Mouse (Mus musculus) lung, postnatal 0 days (tissue): Measurements from ENCODE around the gene Fgfr4. TPM values are rescaled to one million over a fixed set of nuclear protein-coding genes. Genes with fewer than 3 reads are reported as not detected.

ENCODE experiments used
- ATAC-seq: fragments of 200-750 bp; cut with Nextera tagmentation; 2 replicates; pipeline ENCODE4 v1.8.0; 2017; ENCODE audit warnings: moderate library complexity
- DNase-seq: peaks from one replicate; pipeline ENCODE4 v3.0.0-alpha.2; 2016; ENCODE audit warnings: low spot score
- H3K27ac ChIP-seq: fragments of 300-500 bp; sonication (generic); 2 replicates; pipeline ENCODE4 v1.5.1; 2014; ENCODE audit warnings: antibody characterized with exemption, mild to moderate bottlenecking, low read length, mixed read lengths
- H3K27me3 ChIP-seq: fragments of 300-500 bp; sonication (generic); replicated peaks from 2 replicates; pipeline ENCODE4 v1.6.1; 2014; ENCODE audit warnings: low read length, mixed read lengths; ENCODE audit not compliant: insufficient read depth
- H3K36me3 ChIP-seq: fragments of 300-500 bp; sonication (generic); 2 replicates; pipeline ENCODE4 v1.6.1; 2014; ENCODE audit warnings: low read length, mixed read lengths; ENCODE audit not compliant: insufficient read depth
- H3K4me1 ChIP-seq: fragments of 300-500 bp; sonication (generic); 2 replicates; pipeline ENCODE4 v1.6.1; 2014; ENCODE audit warnings: antibody characterized with exemption, low read depth, low read length, mixed read lengths; ENCODE audit not compliant: insufficient read depth
- H3K4me2 ChIP-seq: fragments of 300-500 bp; sonication (generic); replicated peaks from 2 replicates; pipeline ENCODE4 v1.6.1; 2014; ENCODE audit warnings: low read depth, mild to moderate bottlenecking, low read length, moderate library complexity, mixed read lengths
- H3K4me3 ChIP-seq: fragments of 300-500 bp; sonication (generic); 2 replicates; pipeline ENCODE4 v1.5.1; 2014; ENCODE audit warnings: low read depth, low read length
- H3K9ac ChIP-seq: fragments of 300-500 bp; sonication (generic); replicated peaks from 2 replicates; pipeline ENCODE4 v1.6.1; 2014; ENCODE audit warnings: low read depth, mild to moderate bottlenecking
- H3K9me3 ChIP-seq: fragments of 300-500 bp; sonication (generic); 2 replicates; pipeline ENCODE4 v1.6.1; 2016; ENCODE audit warnings: low read length, mixed read lengths
- CTCF ChIP-seq: IDR thresholded peaks from 2 replicates; pipeline ENCODE4 v1.5.1; 2016; ENCODE audit warnings: antibody characterized with exemption, mild to moderate bottlenecking
- EP300 ChIP-seq: IDR thresholded peaks from 2 replicates; pipeline ENCODE4 v1.6.1; 2016; ENCODE audit warnings: antibody characterized with exemption, mild to moderate bottlenecking, control low read depth
- WGBS: fragments of 180-500 bp; shearing (Covaris S2); extraction: QIAGEN DNeasy Blood & Tissue Kit; methylation state at CpG from one replicate; pipeline ENCODE4 v1.1.7; 2014; 5-methylcytosine and 5-hydroxymethylcytosine counted together
- polyA plus RNA-seq: library from polyadenylated mRNA; unstranded; fragments of >200 nt; fragmentation: Nextera tagmentation; extraction: Ambion mirVana; gene quantifications from 2 replicates; pipeline ENCODE4 v1.2.1, GENCODE M21; 2015

Fgfr4 gene
- polyA plus RNA-seq, 1 experiment from 2014 or later, result 18.9 TPM

DNA sequence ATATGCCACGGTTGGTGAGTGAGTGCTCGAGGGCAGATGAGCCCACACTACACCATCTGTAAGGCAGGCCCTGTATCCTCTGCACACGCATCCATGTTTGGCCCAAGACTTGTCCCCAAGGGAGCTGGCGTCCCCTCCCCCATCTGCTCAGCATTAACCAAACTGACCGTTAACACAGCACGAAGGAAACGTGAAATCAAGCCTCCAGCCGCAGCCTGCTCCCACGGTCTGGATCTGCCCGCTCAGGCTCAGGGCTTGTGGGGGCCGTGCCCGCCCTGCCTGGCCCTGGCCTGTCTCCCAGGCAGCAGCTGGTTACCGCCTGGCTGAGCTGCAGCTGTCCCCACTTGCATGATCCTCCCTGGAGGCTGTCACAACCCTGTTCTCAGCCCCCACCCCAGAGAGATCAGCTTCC is 16.5 kb downstream of the Fgfr4 start:
- Histone ChIP-seq H3K36me3 (no peaks in the 10 kb centered on the region), H3K9me3 (no peaks in the 10 kb centered on the region), H3K27ac (peak overlapping the region; percentile 71), H3K27me3 (no peaks in the 10 kb centered on the region), H3K4me2 (no peak overlapping the region), H3K4me1 (0 out of 2 replicates have a peak, but pooled peaks cover 2% of the 10 kb centered on the region), H3K4me3 (no peak overlapping the region), H3K9ac (0 out of 2 replicates have a peak overlapping the region, but pooled peaks have one; percentile 3)
- ATAC-seq, result peak; percentile 85
- DNase-seq, result peak; percentile 87
- 64% methylated on average over 13 of the region's 13 CpGs for WGBS
- no peak; the same call in 1 of the 2 replicates for TF ChIP-seq EP300
- TF ChIP-seq CTCF, result no peak

- TF ChIP-seq EP300, result no peak
- no peak for TF ChIP-seq CTCF
- no peak overlapping the region for H3K9ac ChIP-seq
- no peaks in the 10 kb centered on the region for H3K36me3 ChIP-seq
- H3K4me2 ChIP-seq, result peak overlapping the region; percentile 44
- ATAC-seq (peak; percentile 73), DNase-seq (peak; percentile 80)
- H3K4me3 ChIP-seq, result no peak overlapping the region
- H3K27me3 ChIP-seq, result no peaks in the 10 kb centered on the region
- 0 out of 2 replicates have a peak, but pooled peaks cover 2% of the 10 kb centered on the region for H3K4me1 ChIP-seq
- peak overlapping the region; percentile 70 for H3K27ac ChIP-seq
- H3K9me3 ChIP-seq, result no peaks in the 10 kb centered on the region
- 14% methylated on average over 26 of the region's 26 CpGs for WGBS
Measured at GRCm38 (mm10) chr13:55171517-55172335, 19.3 kb downstream of the Fgfr4 start.

- ATAC-seq (no peak), DNase-seq (no peak)
- Histone ChIP-seq H3K9ac (no peak overlapping the region), H3K27me3 (no peaks in the 10 kb centered on the region), H3K27ac (peak overlapping the region; percentile 70), H3K4me1 (0 out of 2 replicates have a peak, but pooled peaks cover 2% of the 10 kb centered on the region), H3K4me3 (no peak overlapping the region), H3K36me3 (no peaks in the 10 kb centered on the region), H3K9me3 (no peaks in the 10 kb centered on the region), H3K4me2 (no peak overlapping the region)
- TF ChIP-seq CTCF, result no peak
- no peak for TF ChIP-seq EP300
- WGBS, result 42% methylated on average over 7 of the region's 7 CpGs
Measured at GRCm38 (mm10) chr13:55172336-55172770, 19.9 kb downstream of the Fgfr4 start.

- no peak overlapping the region for H3K4me3 ChIP-seq
- H3K9ac ChIP-seq, result no peak overlapping the region
- H3K27ac ChIP-seq, result no peak overlapping the region
- no peaks in the 10 kb centered on the region for H3K36me3 ChIP-seq
- TF ChIP-seq EP300 (no peak), CTCF (no peak)
- WGBS, result 79% methylated on average over 11 of the region's 11 CpGs
- no peaks in the 10 kb centered on the region for H3K27me3 ChIP-seq
- no peak for ATAC-seq
- H3K4me2 ChIP-seq, result no peak overlapping the region
- H3K9me3 ChIP-seq, result no peaks in the 10 kb centered on the region
- DNase-seq, result no peak
- 0 out of 2 replicates have a peak, but pooled peaks cover 2% of the 10 kb centered on the region for H3K4me1 ChIP-seq
Measured at GRCm38 (mm10) chr13:55174347-55174746, 21.9 kb downstream of the Fgfr4 start.

DNA sequence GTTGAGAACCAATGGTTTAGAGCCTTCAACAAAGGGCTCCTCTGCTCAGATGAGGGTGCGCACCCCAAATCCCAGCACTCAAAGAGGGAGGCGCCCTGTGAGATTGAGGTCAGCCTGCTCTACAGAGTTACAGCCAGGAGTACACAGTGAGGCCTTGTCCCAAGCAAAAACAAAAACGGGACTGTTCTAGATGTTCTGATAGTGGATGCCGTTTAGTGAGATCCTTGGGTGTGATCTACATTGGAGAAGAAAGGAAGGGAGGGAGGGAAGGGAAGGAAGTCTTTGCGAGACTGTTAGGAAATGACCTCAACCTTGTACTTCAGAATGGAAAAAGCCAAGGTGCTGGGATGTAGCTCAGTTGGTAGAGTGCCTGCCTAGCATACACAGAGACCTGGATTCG is 23.8 kb downstream of the Fgfr4 start:
- no peak for DNase-seq
- H3K27me3 ChIP-seq, result no peaks in the 10 kb centered on the region
- H3K9ac ChIP-seq, result no peak overlapping the region
- no peak overlapping the region for H3K4me3 ChIP-seq
- no peak for ATAC-seq
- no peaks in the 10 kb centered on the region for H3K36me3 ChIP-seq
- no peak overlapping the region for H3K27ac ChIP-seq
- H3K4me1 ChIP-seq, result 0 out of 2 replicates have a peak, but pooled peaks cover 2% of the 10 kb centered on the region
- WGBS, result 69% methylated on average over 6 of the region's 6 CpGs
- H3K4me2 ChIP-seq, result no peak overlapping the region
- TF ChIP-seq EP300 (peak; percentile 79), CTCF (no peak)
- no peaks in the 10 kb centered on the region for H3K9me3 ChIP-seq

DNA sequence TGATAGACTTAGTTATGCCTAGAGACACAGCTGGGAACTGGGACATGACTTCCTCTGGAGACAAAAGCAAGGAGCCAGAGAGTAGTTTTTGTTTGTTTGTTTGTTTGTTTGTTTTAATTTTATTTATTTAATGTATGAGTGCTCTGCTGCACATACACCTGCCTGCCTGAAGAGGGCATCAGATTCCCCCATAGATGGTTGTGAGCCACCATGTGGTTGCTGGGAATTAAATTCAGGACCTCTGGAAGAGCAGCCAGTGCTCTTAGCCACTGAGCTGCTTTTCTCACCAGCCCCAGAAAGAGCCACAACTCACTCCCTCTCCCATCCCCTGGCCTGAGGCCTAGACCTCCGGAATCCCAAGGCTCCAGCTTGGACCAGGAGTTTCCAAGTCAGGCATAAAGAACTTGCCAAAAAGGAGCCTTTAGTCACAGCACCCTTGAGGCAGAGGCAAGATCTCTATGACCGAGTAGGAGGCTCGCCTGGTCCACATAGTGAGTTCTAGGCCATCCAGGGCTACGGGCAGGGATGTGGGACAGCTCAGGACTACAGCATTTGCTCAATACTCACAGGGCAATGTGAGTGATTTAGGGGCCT is 25.6 kb downstream of the Fgfr4 start:
- TF ChIP-seq CTCF, result peak; percentile 66
- TF ChIP-seq EP300, result no peak
- ATAC-seq (no peak), DNase-seq (no peak)
- no peak overlapping the region for H3K27ac ChIP-seq
- WGBS, result 60% methylated on average over 4 of the region's 4 CpGs
- H3K4me2 ChIP-seq, result no peak overlapping the region
- no peaks in the 10 kb centered on the region for H3K27me3 ChIP-seq
- no peaks in the 10 kb centered on the region for H3K9me3 ChIP-seq
- H3K36me3 ChIP-seq, result no peaks in the 10 kb centered on the region
- H3K4me3 ChIP-seq, result no peak overlapping the region
- no peaks in the 10 kb centered on the region for H3K4me1 ChIP-seq
- no peak overlapping the region for H3K9ac ChIP-seq
